Mouse (Mus musculus) left cerebral cortex, postnatal 25 days (tissue): ENCODE data around the gene Esyt1. TPM values are rescaled to one million over a fixed set of nuclear protein-coding genes. Genes with fewer than 3 reads are reported as not detected.
"Not testable (repeated sequence)": the region's sequence is repeated elsewhere in the genome, so short reads cannot be mapped to it uniquely, and the experiment has no call there.

Source experiments
- DNase-seq, 2 experiments: peaks; one replicate each; pipeline ENCODE4 v3.0.0; 2022; ENCODE audit warnings: low spot score in 2 of 2, mixed read lengths in 1 of 2
- intact Hi-C: fragments of 180-260 bp; cut with DNase I; formaldehyde crosslinking; loops from one replicate; pipeline ENCODE4 v1.15.1; 2025
- total RNA-seq, 2 experiments: library from RNA; stranded (reverse); gene quantifications; 2 replicates each; pipeline ENCODE4 v1.2.3; 2021

The Esyt1 gene
- total RNA-seq, 2 experiments from 2014 or later, result 7.9 to 8.0 TPM

DNA sequence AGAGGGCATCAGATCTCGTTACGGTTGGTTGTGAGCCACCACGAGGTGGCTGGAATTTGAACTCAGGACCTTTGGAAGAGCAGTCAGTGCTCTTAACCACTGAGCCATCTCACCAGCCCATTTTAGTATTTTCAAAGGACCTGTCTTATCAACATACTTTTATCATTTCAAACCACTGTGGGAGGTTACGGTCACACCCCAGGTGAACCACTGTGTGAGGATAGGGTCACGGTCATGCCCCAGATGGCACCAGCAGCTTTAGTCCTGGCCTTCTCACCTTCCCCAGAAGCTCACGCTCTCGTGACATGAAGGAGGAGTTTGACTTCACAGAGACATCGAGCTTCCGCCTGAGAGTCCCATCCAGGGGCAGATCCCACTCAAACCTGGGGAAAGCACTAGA lies 14.5 kb downstream of the Esyt1 start:
- intact Hi-C loops, result no loop called here
- DNase-seq, result no peak

DNA sequence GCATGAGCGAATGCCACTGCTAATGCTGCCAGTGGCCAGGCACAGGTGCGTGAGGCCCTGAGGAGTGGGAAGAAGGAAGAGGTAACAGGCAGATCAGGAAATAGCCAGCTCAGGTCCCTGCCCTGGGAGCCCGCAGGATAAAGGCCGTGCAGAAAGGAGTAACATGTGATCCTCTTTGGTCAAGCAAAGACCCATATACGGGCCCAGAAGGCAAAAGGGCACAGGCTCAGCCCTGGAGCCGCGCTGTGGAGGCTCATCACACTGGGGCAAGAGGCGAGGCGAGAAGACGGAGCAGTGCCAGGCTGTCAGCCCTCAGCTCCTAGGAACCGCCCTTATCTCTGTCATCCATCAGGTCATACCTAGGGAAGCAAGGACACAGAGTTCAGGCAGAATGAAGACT lies 15.4 kb downstream of the Esyt1 start:
- no peak for DNase-seq
- intact Hi-C loops, result no loop called here

DNA sequence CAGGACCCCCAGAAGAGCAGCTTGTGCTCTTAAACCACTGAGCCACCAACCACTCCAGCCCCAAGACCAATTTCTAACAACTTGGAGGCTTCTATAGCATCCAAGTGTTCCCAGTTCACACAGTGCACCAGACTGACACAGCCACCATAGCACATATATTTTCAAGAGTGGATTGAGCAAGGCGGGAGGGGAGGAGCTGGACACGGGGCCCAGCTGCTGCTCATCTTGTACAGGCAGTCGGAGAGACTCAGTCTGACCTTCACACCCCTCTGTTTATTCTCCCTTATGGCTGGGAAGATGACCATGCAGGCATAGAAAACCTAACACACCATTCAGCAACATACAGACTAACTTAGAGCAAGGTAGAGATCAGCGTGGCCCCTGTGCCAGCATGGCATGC lies 15.8 kb downstream of the Esyt1 start:
- no peak for DNase-seq
- intact Hi-C loops, result no loop called here

DNA sequence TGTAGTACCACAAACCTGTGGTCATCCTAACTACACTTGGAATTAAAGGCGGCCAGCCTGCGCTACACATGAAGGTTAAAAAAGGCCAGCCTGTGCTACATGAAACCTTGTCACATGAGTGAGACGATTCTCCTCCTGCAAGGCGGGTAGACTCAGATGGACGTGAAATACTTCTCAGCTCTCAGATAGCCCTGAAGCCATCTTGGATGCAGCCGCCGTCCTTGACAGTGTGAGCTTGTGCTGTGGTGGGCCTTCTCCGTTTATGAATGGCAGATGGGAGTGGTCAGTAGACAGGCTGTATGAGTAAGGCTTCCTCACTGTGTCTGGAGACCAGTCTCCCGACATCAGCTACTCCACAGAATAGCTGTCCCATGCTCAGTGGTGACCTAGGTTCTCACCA lies 16.5 kb downstream of the Esyt1 start:
- intact Hi-C loops, result no loop called here
- no peak for DNase-seq

DNA sequence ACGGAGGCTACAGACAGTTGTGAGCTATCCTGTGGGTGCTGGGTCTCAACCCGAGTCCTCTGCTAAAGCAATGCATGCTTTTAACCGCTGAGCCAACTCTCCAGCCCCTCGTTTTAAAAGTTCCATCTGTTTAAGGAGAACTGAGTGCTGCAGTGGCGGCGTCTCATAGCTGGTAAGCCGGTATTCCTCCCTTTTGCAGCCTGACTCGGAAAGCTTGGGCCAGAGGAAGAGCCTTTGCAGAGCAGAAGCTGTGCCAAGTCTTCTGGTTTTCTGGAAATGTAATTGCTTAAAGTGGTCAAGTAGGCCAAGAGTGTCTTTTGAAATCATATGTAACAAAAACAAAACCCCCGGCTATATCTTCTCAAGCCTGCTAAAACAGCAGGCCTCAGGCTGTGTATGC lies 17.4 kb downstream of the Esyt1 start:
- DNase-seq, result no peak
- intact Hi-C loops, result no loop called here

DNA sequence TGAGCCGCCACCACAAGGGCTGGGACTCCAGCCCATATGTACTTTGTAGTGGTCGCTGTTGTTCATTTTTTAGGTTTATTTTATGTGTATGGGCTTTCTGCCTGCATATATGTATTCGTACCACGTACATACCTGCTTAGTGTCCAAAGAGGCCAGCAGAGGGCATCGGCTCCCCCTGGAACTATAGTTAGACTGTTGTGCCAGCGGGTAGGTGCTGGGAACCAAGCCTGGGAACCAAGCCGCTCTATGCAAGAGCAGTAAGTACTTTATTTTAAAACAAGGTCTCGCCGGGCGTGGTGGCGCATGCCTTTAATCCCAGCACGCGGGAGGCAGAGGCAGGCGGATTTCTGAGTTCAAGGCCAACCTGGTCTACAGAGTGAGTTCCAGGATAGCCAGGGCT lies 19.7 kb downstream of the Esyt1 start:
- no peak for DNase-seq
- intact Hi-C loops, result no loop called here

DNA sequence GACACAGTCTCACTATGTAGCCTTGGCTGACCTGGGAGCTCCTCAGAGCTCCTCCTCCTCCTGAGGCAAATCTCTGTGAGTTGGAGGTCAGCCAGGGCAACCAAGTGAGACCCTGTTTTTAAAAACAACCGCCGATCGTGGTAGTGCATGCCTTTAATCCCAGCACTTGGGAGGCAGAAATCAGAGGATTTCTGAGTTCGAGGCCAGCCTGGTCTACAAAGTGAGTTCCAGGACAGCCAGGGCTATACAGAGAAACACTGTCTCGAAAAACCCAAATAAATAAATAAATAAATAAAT lies 20.4 kb downstream of the Esyt1 start:
- intact Hi-C loops, DNase-seq: not testable (repeated sequence)

DNA sequence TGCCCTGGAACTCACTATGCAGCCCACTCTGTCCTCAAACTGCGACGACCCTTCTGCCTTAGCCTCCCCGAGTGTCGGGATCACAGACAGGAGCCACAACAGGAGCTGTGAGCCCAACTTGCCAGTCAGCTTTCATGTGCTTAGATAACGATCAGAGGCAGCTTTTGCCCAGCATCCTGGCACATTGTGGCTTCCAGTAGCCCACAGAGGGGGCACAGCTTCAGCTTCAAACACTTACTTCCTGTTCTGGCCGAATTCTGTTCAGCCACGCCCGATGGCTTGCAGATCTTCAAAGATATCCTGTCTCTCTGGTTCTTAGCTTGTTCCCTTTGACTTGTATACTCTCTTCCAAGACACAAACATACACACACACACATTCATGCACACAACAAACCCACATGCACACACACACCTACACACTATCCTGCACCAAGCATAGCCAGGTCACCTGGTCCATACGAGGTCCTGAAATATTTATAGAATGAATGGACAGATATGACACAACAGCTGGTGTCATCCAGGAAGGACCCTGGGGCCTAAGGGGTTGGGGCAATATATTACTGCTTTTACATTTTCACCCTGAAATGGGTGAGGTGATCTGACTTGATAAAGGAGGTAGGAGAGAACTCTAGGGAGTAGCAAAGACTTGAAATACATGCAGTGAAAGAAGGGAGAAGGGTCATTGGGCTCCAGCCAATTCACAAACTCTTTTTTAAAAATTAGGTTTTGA lies 20.9 kb downstream of the Esyt1 start:
- intact Hi-C loops, result no loop called here
- no peak for DNase-seq

DNA sequence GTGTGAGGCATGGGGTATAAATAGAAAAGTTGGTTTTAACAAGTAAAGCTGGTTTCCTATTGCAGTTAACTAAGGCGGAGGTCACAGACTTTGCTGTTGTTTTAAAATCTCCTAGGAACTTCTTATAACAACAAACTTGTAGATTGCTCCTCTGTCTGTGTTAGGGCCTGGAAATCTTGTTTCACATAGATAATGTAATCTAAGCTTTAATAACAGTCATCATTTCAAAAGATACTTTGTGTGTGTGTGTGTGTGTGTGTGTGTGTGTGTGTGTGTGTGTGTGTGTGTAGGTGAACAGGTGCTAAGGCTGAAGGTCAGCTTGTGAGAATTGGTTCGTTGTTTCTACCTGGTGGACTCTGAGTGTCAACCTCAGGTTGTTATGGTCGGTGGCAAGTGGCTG lies 21.7 kb downstream of the Esyt1 start:
- no peak for DNase-seq
- intact Hi-C loops, result no loop called here

DNA sequence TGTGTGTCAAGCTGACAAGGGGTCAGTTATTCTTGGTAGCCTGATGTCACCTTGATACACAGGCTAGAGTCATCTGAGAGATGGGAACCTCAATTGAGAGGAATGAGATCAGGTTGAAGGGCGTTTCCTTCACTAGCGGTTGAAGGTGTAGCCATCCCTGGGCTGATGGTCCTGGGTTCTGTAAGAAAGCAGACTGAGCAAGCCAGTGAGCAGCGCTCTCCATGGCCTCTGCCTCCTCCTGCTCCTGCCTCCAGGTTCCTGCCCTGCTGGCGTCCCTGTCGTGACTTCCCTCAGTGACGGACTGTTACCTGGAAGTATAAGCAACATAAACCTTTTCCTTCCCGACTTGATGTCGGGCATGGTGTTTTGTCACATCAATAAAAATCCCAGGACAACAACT lies 22.1 kb downstream of the Esyt1 start:
- intact Hi-C loops, result no loop called here
- DNase-seq, result no peak

DNA sequence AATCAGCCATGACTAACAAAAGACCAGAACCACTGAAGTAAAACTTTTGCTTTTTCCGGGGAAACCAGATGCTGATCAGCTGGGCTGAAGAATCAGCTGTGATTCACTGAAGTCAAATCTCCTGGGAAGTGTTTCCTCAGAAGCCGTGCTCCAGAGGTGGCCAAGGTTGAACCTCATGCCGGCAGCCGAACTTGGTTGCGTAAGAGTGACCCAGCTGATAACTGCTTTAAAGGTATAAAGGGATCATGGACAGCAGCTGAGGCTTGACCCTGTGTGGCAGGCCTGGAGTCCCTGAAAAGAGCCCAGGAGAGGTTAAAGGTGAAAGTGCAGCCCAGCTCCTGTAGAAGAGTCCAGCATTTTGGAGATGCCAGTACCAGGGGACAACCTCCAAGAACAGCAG lies 23.3 kb downstream of the Esyt1 start:
- intact Hi-C loops, result no loop called here

DNA sequence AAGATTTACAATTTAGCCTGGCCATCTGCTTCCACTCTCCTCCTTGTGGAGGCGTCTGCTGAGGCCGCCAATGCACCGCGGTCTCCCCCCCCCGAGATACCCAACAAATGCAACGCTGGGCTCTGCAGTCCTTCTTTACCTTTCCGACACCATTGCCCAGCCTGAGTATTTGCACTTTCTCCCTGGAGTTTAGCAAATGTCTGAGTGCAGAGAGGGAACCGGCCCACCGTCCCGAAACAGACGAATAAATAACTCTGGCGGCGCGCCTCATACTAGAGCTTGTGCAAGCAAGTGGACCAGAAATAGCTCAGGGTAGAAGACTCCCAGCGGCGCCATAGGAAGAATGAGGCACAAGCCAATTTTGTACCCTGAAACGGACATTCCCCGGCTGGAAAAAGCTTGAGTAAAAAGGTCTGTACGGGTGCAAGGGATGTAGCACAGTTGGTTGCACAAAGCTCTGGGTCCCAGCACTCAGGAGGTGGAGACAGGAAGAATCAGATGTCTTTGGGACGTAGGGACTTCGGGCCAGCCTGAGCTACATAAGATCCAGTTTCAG lies 26.5 kb downstream of the Esyt1 start:
- intact Hi-C loops, result loop anchor here (2.0 kb wide), 1 partner anchor 26 kb away; the partner anchor contains the start of gene Esyt1
- DNase-seq, result peak; percentile 60 to 70

More for the DNA sequence above, 23.3 kb downstream of the Esyt1 start:
- DNase-seq, result no peak

DNA sequence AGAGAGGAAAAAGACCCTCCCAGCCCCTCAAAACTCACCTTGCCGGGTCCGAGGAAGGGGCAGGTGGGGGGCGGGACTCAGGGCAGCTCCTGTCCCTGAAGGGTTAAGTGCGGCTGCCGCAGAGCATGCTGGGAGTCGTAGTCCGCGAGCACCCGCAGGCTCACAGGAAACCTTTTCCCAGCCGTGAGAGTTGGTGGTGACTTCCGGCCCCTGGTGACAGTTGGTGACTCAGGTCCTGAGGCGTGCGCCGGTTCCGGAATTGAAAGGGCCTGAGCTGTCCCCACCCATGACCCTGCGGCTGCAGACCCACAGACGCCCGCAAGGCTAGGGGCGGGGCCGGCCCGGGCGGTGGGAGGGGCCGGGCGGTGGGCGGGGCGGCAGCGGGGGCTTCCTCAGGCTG lies 27.1 kb downstream of the Esyt1 start, which contains the start of gene Myl6b:
Myl6b (minus strand) TSS at position 96 of the 400 bp plus-strand sequence.
- intact Hi-C loops, result loop anchor here (2.0 kb wide), 1 partner anchor 26 kb away; the partner anchor contains the start of gene Esyt1
- peak; percentile 92 to 98 for DNase-seq

DNA sequence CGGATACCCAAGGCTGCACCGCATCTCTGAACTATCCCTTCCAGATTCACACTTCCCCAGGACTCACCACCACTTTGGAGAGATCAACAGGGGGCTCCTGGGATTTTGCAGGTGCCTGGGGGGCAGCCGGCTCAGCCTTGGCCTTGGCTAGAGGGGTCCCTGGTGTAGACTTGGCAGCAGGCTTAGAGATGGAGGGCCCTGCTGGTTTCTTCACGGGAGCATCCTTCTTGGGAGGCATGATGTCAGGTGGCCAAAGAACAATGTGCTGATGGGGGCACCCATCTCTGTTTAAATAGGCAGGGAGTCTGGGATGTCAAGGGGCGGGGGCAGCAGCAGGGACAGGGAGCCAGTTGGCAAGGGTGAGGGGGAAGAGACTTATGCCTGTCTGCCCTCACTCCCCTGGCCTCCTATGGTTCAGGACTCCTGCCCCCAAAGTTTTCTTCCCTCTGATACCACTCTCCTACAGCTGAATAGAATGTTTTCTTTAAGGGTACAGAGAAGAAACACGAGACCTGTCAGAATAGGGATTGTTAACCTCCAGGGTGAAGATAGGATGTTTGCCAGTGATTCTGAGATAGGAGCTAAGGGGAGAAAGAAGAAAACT lies 28.4 kb downstream of the Esyt1 start:
- no peak for DNase-seq
- intact Hi-C loops, result no loop called here

DNA sequence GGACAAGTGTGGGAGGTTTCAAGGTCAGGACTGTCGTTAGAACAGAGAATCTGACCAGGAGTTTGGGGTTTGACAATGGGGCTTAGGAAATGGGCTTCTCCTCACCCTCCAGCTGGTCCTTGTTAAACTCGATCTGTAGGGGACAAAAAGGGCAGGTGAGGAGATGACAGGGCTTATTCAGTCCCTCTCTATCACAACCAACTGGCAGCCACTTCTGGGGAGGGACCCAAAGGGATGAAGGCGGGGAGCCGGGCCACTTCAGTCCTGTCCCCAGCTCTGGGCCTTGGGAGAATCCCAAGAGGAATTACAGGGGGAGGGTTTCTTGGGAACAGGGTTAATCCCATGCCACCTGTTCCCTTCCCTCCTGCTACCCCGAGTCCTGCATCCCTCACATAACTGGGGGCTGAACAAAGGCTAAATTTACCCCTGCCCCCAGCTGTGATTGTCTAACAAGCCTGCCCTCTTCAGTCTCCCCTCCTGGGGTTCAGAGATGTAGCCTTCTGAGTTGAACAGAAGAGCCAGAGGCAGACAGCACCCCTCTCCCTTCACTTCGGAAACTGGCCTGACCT lies 29.1 kb downstream of the Esyt1 start:
- intact Hi-C loops, result no loop called here
- no peak for DNase-seq

DNA sequence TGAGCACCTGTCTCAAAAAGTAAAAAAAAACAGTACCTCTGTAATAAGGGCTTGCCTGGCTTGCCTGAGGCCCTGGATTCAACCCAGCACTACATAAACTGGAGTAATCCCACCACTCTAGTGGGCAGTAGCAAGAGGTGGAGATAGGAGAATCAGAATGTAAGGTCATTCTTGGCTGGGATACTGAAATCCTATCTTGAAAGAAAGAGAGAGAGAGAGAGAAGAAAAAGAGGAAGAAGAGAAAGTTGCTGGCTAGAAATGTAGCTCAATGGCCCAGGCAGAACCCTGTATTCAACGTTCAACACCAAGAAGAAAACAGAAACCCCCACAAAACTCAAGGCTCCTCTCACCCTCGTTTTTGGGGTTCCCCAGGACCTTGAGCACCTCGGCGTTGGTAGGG lies 29.8 kb downstream of the Esyt1 start:
- intact Hi-C loops, result loop anchor here (2.0 kb wide), 1 partner anchor 51 kb away; the partner anchor contains the start of gene Zc3h10
- no peak for DNase-seq

DNA sequence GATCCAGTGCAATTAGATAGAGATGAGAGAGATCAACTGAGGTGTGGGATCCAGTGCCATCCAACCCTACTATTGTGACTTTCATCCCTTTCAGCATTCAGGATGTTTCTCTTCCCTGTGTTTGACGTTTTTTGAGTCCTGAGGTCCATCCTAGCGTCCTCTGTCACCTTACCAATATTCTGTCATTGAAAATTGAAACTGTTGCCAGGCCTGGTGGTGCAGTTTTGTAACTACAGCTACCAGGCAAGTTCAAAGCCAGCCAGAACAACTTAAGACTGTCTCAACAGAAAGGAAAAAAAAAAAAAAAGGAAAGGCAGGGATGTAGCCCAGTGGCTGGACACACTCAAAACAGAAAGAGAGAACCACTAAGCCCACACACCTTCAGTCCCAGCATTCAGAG lies 30.4 kb downstream of the Esyt1 start:
- DNase-seq, result no peak
- intact Hi-C loops, result loop anchor here (2.0 kb wide), 1 partner anchor 52 kb away; the partner anchor contains the start of gene Zc3h10

DNA sequence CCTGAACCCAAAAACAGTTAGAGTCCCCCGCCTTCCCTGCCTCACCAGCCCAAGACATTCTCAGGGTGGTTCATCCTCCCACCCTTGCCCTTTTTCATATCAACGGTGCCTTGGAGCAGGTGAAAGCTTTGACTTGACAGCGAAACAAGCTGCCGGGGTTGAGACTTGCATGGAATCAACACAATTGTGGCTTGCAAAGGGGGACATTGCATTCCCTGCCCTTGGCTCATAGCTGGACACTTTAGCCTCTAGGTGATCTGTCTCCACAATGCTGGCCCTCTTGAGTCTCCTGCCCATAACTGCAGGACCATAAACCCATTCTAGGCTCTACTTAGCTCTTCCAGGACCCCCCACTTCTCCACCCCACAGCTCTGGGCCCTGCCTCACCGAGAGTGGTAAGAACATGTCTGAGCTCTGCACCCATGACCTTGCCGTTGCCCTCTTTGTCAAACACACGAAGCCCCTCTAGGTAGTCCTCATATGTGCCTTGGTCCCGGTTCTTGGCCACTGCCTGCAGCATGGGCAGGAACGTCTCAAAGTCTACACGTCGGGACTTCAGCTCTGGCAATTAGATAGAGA lies 30.9 kb downstream of the Esyt1 start:
- intact Hi-C loops, result loop anchor here (2.0 kb wide), 1 partner anchor 52 kb away; the partner anchor contains the start of gene Zc3h10
- peak in 1 of 2 experiments; percentile 13 for DNase-seq

DNA sequence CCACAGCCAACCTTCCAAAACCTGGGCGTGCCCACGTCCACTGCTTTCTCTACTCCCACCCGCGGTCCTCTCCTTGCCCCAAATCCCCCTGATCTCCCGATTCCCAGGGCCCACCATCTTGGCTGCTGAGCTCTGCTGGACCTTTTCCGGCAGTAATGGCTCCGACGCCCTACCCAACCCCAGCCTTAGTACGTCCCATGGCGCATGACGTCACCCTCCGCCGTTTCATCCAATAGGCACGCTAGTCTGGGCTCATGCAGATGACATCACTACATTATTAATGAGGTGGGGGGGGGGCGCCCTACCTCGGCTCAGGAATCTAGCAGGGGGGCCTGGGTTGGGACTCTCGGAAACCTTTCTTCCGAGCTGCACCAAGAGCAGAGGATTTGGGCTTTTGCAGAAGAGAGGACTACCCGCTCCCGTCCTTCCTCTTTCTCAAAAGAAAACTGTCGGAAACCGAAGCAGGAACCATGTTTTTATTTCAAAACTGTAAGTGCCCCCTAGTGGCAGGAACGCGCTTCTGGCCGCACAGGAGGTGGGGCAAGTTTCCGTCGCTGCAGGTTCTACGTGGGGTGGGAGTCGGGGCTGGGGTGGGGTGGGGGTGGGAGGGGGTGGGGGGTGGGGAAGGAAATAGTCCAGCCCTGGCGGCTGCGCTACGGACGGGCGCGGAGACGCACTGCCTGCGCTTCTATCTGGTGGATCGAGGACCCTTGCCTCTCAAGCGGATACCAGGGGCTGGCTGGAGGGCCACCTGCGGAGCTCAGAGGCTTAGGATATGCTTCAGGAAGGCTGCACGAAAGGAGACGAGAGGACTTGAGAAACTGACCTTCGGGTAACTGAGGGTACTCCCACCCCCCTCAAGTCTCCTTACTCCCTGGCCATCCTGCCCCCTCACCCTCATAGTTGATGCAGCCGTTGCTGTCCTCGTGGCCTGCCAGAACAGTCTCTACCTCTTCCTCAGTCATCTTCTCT lies 31.7 kb downstream of the Esyt1 start, which contains the start of gene Myl6:
Myl6 (minus strand) TSS at position 451 of the 972 bp plus-strand sequence.
- DNase-seq, result peak; percentile 98 to 99
- intact Hi-C loops, result loop anchor here (2.0 kb wide), 1 partner anchor 53 kb away; the partner anchor contains the start of gene Zc3h10
